Mouse (Mus musculus) myocyte (in vitro differentiated cells): ENCODE measurements around the gene Irf3.

ENCODE experiments used
- MAX ChIP-seq: IDR thresholded peaks from one replicate; pipeline ENCODE4 v1.6.1; 2011; ENCODE audit warnings: low read depth, mild to moderate bottlenecking, control low read depth
- MYOD1 ChIP-seq, 3 experiments: IDR thresholded peaks; one replicate each; pipeline ENCODE4 v1.6.1; 2011; ENCODE audit warnings: control low read depth in 2 of 3, low read depth in 2 of 3, mild to moderate bottlenecking in 2 of 3, moderate library complexity in 1 of 3; ENCODE audit not compliant: insufficient read length in 2 of 3, control insufficient read depth in 1 of 3
- MYOG ChIP-seq, 3 experiments: IDR thresholded peaks; one replicate each; pipeline ENCODE4 v1.6.1; 2011; ENCODE audit warnings: control low read depth in 2 of 3, low read depth in 2 of 3, mild to moderate bottlenecking in 2 of 3; ENCODE audit not compliant: insufficient read length in 2 of 3, control insufficient read depth in 1 of 3, insufficient read depth in 1 of 3
- POLR2A ChIP-seq: IDR thresholded peaks from one replicate; pipeline ENCODE4 v1.6.1; 2011; ENCODE audit warnings: low read depth, mild to moderate bottlenecking, control low read depth, moderate library complexity; ENCODE audit not compliant: insufficient read length
- REST ChIP-seq: IDR thresholded peaks from one replicate; pipeline ENCODE4 v1.6.1; 2011; ENCODE audit warnings: mild to moderate bottlenecking, control low read depth, moderate library complexity; ENCODE audit not compliant: insufficient read depth, insufficient read length
- TCF3 ChIP-seq: IDR thresholded peaks from one replicate; pipeline ENCODE4 v1.6.1; 2011; ENCODE audit warnings: low read depth, control low read depth; ENCODE audit not compliant: insufficient read length
- USF1 ChIP-seq: IDR thresholded peaks from one replicate; pipeline ENCODE4 v1.6.1; 2011; ENCODE audit warnings: low read depth, mild to moderate bottlenecking, control low read depth, moderate library complexity

- TF ChIP-seq REST (no peak), POLR2A (no peak), MAX (no peak), USF1 (no peak), MYOD1 (IDR thresholded peaks at IDR 0.05; ENCODE audit: control insufficient read depth in 1 of 3, insufficient read length in 2 of 3, low read depth in 2 of 3) (no peak), TCF3 (no peak), MYOG (IDR thresholded peaks at IDR 0.05; ENCODE audit: control insufficient read depth in 1 of 3, insufficient read depth in 1 of 3, insufficient read length in 2 of 3, low read depth in 2 of 3) (no peak)
Measured at GRCm38 (mm10) chr7:44964990-44965389, 32.5 kb upstream of the Irf3 start.
